Mouse (Mus musculus) gastrocnemius, postnatal 36 days (tissue): ENCODE results near the gene Pax3. TPM values are rescaled to one million over a fixed set of nuclear protein-coding genes. Genes with fewer than 3 reads are reported as not detected.

Source experiments
- DNase-seq, 2 experiments: peaks; one replicate each; pipeline ENCODE4 v3.0.0; 2022
- intact Hi-C: fragments of 180-260 bp; cut with DNase I; formaldehyde crosslinking; loops from one replicate; pipeline ENCODE4 v1.15.1; 2025
- total RNA-seq, 2 experiments: library from RNA; stranded (reverse); gene quantifications; 2 replicates each; pipeline ENCODE4 v1.2.3; 2021

Pax3 gene
- total RNA-seq, 2 experiments from 2014 or later, result not detected

DNA sequence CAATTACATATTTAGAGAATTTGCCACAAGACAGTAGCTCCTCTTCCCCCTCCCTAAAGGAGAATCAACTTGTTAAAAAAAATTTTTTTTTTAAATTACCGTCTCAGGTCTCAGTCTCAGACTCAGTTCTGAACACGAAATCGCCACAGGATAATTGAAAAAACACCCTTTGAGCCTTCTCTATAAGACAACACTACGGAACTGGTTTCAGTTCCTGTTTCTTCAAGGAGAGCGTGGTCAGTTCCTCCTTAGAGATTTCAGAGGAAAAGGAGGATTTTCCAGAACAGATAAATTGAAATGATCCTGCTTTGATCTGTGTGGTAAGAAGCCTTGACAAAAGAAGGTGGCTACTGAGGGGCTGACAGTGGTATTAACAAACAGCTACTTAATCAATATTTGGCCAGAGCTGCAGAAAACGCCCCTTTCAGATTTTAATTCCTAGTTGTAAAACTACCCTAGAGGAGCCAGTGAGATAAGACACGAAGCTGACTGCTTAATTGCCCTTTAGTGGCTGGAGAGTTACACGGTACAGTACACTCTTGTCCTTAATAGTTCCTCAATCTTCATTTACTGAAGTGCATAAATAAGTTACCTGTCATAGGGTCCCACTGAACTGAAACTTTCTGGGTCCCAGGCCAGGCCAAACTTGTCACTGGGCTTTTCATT, 9.7 kb downstream of the Pax3 start:
- intact Hi-C loops, result no loop called here
- DNase-seq, result no peak

DNA sequence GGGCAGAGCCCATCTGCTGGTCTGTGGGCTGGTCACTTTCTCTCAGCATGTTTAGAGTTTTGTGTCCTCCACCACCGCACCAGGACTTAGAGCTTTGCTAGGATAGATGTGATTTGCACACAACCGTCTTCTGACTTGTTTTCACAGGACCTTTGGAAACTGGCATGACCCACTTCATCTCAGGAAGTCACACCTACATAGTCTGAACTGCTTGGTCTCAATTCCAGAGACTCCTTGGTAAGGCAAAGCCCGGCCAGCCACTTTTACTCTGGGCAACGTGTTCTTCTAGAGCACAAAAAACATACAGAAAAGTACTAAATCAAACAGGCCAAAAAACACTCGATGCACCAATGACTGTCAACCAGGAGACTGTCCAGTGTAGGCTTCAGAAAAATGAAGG, 14.0 kb downstream of the Pax3 start:
- intact Hi-C loops, result no loop called here
- no peak for DNase-seq

DNA sequence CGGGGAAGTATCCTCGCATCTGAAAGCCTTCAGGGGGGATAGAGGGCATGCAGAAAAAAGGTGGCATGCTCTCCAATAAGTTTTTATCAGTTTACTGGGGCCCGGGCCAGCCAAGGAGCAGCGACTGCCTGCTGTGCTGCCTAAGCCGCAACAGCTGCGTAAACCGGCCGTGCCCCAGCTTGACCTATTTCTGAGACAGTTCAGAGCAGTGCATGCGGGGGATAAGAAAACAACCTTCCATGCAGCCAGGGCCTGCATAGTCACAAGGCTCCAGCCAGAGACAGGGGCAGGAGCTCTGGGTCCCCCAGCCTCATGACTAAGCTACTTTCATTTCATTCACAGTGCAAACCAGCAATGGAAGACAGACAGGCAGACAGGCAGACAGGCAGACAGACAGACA, 15.1 kb downstream of the Pax3 start:
- intact Hi-C loops, result no loop called here
- no peak for DNase-seq

DNA sequence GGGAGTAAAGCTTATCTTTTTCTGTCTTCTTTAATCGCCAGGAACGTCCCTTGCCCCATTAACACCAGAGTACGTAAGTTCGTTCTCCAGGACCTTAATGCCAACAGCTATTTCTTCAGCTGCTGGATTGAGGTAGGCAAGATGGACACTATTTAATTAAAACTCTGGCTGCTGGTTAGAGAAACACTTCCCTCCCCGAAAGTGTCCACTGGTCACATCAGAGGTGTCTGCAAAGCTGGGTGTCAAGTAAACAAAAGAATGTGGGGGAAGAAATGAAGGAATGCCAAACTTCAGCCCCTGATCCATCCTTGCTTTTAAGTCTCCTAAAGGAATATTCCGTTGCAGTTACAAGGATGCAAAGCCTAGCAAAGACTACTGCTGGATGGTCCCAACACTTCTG, 24.6 kb downstream of the Pax3 start:
- intact Hi-C loops, result no loop called here
- no peak for DNase-seq

DNA sequence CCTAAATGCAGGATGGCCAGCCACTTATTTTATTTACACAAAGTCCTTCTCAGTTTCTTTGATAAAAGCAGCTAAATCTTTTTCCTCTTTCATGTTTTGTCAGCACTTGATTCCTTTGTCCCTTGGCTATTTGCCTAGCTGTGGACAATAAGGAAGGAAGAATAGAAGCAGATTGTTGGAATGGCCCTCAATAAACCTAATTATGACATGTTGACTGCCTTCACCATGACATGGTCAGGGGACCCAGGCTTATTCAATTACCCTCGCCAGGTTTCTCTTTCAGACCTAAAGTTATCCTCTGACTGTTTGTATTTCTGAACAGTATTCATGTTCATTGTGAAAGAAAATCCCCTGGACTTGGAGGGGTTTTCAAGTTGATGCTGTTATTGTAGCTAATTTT, 25.3 kb downstream of the Pax3 start:
- intact Hi-C loops, result no loop called here
- no peak for DNase-seq

DNA sequence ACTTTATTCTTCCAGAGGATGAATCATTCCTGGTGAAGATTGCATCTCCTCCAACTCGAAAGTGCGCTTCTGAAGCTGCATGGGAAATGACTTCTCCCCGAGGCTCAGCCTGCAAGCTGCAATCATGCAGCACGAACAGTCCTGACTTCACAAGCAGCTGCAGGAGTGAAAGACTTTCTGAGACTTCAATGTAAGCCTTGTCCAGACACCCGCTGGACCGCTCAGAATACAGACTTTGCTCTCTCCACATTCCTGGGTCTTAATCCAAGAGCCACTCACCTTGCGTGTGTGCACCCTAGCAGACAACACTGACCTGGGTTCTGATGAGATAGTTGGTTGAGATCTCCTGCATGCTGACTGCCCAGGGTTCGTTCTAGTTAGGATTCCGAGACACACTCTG, 26.2 kb downstream of the Pax3 start:
- no peak for DNase-seq
- intact Hi-C loops, result no loop called here

DNA sequence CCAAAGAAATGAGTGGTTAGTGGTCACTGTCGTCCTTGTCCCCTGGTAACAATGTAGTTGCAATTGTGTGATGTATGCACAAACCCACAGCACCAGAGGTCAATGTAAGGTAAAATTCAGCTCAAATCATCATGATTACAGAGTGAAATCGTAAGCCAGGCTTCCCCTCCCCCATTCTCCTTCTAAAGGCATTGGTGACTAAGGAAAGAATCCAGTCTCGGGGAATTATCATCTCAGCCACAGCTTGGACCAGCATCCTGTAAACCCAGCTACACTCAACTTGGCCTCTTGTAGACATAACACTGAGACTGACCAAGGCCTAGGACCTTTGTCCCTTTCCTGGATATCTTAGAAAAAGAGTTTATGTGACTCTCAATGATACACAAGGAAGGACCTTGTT, 28.1 kb downstream of the Pax3 start:
- no peak for DNase-seq
- intact Hi-C loops, result no loop called here

DNA sequence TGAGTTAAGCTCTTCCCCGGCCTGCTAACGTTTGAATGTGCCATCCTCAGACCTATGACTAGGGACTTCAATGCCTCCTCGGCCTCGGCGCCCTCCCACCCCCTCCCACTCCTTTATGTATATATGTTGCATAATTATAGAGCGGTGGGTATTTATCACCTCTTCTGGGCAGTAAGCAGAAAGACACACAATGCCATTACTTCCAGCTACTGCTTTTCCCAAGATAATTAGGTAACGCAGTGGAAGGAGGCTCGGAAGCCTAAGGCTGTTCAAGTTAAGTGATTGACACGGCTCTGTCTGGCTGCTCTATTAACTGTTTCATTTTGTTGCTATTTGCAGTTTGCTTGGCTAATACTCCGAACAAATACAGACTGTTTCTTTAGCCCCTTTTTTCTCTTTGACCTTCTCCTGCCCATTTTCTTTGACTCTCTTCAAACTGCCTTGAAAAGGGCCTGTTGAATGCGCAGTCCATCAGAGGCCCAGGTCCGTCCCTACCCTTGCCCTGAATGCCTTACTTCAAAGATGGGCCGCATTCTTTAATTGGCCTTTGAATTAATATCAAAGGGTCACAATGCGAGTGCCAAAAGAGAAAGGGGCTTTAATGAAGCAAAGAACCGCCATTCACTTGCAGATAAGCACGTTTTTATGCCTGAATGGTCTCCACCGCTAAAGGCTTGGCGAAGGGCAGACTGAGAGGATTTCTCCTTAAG, 29.2 kb downstream of the Pax3 start:
- no peak for DNase-seq
- intact Hi-C loops, result no loop called here

DNA sequence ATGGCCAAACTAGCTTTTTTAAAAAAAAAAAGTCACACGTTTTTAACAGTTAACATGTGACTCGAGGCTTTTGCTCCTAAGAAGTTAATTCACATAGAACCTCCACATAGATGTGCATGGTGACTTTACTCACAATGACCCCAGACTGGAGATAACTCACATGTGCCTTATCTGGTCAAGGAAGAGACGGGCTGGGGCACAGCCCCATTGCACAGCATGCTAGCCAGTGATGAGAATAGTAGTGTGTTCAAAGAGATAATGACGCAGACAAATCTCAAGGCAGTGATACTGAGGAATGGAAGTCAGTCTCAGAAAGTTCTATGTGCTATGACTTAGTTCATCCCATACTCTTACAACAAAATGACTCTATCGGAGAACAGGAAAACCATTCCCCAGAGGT, 35.2 kb downstream of the Pax3 start:
- intact Hi-C loops, result no loop called here
- DNase-seq, result no peak

DNA sequence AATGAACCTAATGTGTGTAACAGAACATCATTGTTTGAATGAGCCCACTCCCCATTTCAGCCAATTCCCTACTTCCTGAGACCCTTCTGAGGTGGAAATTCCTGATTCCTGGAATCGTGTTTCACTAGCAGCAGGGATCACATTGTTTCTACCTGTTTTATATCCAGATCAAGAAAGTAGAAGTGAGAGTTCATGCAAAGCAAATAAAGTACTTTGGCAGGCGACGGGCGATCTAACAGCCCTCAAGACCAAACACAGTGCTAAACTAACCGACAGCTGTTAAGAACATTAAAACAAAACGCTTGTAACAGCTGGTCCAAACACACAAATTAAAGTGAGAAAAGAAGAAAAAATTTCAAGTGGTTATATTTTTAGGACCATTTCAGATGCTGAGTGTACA, 39.0 kb downstream of the Pax3 start:
- intact Hi-C loops, result no loop called here
- no peak for DNase-seq

DNA sequence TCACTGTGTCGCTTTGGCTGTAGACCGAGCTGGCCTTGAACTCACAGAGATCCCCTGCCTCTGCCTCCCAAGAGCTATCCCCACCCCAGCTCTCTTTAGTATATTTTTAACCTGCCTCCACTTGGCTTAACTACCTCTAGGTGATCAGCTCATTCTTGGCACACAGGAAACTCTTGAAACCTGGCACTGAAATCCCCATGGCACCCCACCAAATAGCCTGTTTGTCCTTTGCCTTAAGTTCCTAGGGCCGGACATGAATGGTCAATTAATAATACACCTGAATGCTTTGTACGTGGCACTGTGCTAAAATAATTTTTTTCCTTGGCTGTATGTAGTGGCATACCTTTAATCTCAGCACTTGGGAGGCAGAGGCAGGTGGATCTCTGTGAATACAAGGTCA, 41.1 kb downstream of the Pax3 start:
- no peak for DNase-seq
- intact Hi-C loops, result no loop called here

DNA sequence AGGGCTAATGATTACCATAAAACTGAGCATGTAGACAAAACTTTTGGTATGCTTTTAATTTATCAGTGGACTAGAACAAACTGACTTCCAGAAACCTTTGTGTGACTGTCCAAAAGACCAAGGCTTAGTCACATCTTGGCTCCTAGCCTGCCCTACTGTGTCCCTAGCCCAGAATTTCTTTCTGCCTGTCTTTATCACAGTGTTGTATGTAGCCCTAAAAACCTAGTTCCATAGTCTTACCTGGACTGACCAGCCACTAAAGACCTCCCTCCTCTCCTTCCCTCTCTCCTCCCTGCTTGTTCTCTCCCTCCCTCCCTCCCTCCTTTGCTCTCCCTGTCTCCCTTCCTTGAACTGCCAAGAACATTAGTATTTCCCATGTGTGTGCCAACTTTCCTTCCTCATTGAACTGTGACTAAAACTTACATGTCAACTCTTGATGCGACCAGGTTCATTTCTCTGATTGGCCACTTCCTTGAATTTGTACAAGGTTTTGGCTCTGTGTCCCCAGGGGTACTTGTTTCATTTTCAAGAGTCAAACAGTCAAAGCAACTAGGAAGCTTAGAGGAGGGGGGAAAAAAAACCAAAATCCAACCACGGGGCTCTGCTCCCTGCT, 48.8 kb downstream of the Pax3 start:
- intact Hi-C loops, result no loop called here
- DNase-seq, result no peak

DNA sequence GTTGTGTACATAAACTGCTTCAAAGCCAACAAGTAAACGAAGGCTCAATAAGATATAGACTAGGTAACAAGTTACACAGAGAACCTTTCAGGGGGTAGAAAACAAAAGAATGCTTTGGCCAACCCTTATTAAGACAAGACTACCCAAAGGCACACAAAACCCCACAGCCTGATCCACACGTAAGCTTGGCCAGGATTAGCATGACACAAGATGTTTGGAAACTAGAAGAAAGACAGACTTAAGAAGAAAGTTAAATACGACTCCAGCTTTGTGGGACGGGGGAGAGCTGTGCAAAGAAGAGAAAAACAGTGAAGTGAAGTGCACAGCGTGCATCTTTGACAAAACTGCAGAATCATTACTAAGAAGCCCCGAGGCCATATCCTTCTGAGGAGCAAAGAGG, 53.5 kb downstream of the Pax3 start:
- no peak for DNase-seq
- intact Hi-C loops, result no loop called here

DNA sequence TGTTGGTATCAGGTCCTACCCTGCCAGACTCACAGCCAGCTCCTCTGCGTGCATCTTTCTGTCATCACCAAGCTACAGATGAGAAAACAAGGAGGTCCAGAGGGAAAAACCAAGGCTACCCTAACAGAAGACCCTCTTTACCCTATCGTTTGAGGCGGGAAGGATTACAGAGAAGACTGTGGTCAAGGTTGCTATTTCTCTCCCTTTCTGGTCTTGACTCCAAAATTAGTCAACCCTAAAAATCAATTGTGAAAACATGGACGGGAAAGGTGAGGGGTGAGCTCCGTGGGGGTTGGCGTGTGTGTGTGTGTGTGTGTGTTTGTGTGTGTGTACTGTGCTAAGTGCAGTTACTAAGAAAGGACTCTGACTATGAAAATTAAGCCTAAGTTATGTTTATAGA, 54.0 kb downstream of the Pax3 start:
- no peak for DNase-seq
- intact Hi-C loops, result no loop called here

DNA sequence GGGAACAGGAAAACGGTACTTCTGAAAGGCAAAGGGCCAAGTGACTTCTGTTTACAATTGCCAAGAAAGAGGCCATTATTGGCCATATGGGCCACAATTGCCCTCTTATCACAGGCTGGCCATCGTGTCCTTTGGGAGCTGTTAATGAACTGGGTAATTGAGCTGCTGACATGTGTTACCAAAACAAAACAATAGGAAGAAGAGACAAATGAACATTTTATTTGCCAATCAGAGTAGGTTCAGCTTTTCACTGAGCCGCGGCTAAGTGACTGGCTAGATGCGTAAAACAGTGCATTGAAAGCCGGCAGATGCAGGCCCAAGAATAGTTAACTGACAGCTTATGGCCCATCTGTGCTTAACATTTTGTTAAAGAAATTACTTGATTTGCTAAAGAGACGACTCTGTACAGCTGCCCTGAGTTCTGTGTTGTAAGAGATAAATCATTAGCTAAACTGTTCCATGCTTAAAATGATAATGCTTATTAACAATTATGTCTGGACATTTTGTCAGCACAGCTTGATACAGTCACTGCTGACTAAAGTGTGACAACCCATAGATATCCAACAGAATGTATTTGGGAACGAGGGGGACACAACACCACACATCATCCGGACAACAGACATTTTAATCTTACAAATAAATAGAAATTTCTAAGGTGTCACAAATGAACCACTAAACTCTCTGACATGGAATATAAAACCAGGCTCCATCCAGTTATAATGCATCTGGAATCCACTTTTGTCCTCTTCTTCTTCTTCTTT, 55.0 kb downstream of the Pax3 start:
- DNase-seq, result no peak
- intact Hi-C loops, result no loop called here

DNA sequence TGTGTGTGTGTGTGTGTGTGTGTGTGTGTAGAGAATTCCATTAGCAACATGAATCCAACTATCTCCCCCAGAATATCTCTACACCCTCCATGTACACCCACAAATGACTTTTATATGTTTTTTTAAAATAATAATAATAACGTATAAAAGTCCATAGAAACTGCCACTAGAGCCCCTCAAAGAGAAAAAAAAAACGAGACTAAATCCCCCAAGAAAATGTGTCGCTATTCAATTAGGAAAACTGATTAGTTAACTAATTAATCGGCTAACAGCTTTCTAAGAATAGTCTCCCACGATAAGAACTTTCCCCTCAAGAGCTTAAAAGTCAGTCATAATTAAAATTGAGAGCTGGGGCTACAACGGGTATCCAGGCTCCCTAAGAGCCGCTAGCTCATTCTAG, 55.6 kb downstream of the Pax3 start:
- intact Hi-C loops, result no loop called here
- no peak for DNase-seq

DNA sequence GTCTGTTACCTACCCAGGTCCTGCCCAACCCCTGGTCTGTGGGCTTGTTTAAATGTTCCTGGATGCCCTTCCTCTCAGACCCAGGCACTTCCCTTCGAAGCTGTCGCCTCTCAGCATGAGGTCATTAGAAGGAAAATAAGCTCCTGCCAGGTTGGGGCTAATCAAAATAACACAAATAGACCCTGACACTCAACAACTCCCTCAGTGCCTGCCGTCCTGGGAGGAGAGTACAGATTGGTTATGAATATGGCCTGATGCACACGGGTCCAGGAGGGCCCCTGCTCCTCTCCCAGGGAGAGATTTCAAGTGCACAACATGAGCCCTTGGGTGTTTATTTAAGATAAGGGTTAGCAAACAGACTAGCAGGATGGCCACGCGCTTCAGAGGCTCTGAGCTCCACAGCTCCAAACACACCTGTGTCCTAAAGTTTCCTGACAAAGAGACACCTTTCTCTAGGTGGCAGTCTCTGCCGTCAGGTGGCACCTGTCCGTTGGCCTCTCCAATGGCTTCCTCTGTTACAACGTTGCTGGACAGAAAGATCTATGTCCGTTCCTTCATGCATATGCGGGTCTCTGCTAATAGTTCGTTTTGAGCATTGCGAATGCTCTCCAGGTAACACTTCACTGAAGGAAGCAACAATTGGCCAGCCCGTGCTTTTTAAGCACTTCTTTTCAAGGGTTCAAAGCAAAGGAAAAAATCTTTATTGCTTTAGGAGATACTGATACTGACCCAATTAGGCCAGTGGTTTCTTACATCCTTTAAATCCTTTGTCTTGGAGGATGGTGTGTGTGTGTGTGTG, 56.2 kb downstream of the Pax3 start:
- intact Hi-C loops, result no loop called here
- no peak for DNase-seq

DNA sequence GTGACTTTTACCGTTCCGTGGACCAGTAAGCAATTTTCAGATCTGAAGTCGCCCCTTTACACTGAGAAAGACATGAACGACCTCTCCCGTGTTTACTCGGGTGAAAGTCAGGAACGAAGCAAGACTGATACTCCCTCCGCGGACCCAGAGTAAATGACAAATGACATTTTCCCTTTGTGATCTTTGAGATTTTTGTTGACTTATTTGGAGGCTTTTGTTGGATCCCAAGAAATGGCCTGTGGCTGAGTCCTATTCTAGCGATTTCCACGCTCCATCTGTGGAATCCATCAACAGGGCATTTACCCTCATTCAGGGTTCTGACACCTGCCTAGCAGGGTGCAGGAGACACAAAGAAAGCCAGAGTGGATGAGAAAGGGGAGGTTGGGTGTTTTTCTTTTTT, 57.6 kb downstream of the Pax3 start:
- DNase-seq, result no peak
- intact Hi-C loops, result no loop called here

DNA sequence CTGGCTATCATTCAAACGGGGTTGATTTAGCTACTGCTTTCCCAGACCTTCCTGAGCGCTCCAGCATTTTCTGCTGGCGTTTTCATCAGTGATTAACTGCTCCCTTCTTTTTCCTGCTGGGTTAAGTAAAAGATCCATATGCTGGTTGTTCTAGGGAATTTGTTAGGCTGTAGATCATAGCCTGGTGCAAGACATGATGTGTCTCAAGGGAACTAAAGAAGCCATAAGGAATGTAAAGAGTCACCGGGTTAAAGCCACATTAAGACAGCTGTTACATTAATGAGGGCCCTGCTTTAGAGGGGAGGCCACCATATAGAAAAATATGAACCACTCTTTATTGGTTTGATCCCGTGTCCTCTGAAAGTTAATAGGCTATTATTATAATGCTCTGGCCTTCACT, 67.7 kb downstream of the Pax3 start:
- intact Hi-C loops, result no loop called here
- no peak for DNase-seq

DNA sequence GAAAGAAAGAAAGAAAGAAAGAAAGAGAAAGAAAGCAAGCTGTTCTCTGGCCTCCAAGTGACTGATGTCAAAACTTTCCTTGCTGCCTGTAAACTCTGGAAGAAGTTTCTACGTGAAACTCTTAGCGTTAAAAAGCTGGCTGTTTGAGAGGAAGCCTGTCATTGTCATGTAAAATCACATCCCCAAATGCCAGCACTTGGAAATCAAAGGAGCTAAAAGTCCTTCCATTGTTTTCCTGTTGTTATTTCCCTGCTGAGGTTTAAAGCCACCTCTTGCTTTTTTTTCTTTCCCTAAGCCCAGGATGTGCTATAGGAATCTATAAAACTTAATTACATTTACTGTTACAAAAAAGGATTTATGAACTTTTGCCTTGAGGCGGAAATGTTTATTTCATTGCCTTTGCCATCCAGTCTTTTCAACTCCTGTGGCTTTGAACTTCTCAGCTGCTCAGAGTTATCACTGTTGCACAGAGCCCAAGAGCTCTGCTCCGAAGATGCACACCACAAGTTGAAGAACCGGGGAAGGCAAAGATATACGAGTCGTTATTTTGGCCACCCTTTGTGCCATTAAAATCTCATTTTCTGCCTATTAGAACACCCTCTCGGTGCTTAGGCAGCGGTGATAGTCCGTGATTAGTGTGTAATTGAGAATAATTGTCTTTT, 76.9 kb downstream of the Pax3 start:
- no peak for DNase-seq
- intact Hi-C loops, result no loop called here
